Mouse (Mus musculus) forebrain, embryonic 10.5 days (tissue): ENCODE data around the gene Rabepk. TPM values are rescaled to one million over a fixed set of nuclear protein-coding genes. Genes with fewer than 3 reads are reported as not detected.
"Not testable (repeated sequence)": the region's sequence is repeated elsewhere in the genome, so short reads cannot be mapped to it uniquely, and the experiment has no call there.

Experiments used
- DNase-seq: peaks from one replicate; pipeline ENCODE4 v3.0.0-alpha.2; 2017; ENCODE audit warnings: low spot score; ENCODE audit errors: extremely low spot score
- H3K27ac ChIP-seq: fragments of 300-500 bp; sonication (generic); 2 replicates; pipeline ENCODE4 v1.5.1; 2016; ENCODE audit warnings: mild to moderate bottlenecking
- H3K27me3 ChIP-seq: fragments of 300-500 bp; sonication (generic); 2 replicates; pipeline ENCODE4 v1.6.1; 2016; ENCODE audit warnings: mild to moderate bottlenecking; ENCODE audit not compliant: poor library complexity, severe bottlenecking
- H3K36me3 ChIP-seq: fragments of 300-500 bp; sonication (generic); replicated peaks from 2 replicates; pipeline ENCODE4 v1.6.1; 2016; ENCODE audit warnings: mild to moderate bottlenecking, moderate library complexity
- H3K4me1 ChIP-seq: fragments of 300-500 bp; sonication (generic); 2 replicates; pipeline ENCODE4 v1.6.1; 2016
- H3K4me3 ChIP-seq: fragments of 300-500 bp; sonication (generic); 2 replicates; pipeline ENCODE4 v1.5.1; 2016; ENCODE audit warnings: mild to moderate bottlenecking, moderate library complexity
- H3K9me3 ChIP-seq: fragments of 300-500 bp; sonication (generic); 2 replicates; pipeline ENCODE4 v1.6.1; 2016; ENCODE audit warnings: mild to moderate bottlenecking, moderate library complexity
- WGBS: fragments of 180-500 bp; shearing (Covaris S2); methylation state at CpG from one replicate; pipeline ENCODE4 v1.1.7; 2016; 5-methylcytosine and 5-hydroxymethylcytosine counted together
- polyA plus RNA-seq: library from polyadenylated mRNA; unstranded; fragments of >200 nt; fragmentation: Nextera tagmentation; extraction: Ambion mirVana; gene quantifications from 2 replicates; pipeline ENCODE4 v1.2.1, GENCODE M21; 2016

The Rabepk gene
- polyA plus RNA-seq, 1 experiment from 2014 or later: 40.2 TPM

- Histone ChIP-seq H3K4me3 (peak overlapping the region; percentile 72), H3K36me3 (peaks cover 34% of the 10 kb centered on the region), H3K9me3 (no peaks in the 10 kb centered on the region), H3K27me3 (no peaks in the 10 kb centered on the region), H3K4me1 (peaks cover 35% of the 10 kb centered on the region), H3K27ac (peak overlapping the region; percentile 91)
- 5% methylated on average over 39 of the region's 39 CpGs for WGBS
- DNase-seq: peak; percentile 99
Measured at GRCm38 (mm10) chr2:34801516-34802482, 2.1 kb upstream of the Rabepk start.

DNA sequence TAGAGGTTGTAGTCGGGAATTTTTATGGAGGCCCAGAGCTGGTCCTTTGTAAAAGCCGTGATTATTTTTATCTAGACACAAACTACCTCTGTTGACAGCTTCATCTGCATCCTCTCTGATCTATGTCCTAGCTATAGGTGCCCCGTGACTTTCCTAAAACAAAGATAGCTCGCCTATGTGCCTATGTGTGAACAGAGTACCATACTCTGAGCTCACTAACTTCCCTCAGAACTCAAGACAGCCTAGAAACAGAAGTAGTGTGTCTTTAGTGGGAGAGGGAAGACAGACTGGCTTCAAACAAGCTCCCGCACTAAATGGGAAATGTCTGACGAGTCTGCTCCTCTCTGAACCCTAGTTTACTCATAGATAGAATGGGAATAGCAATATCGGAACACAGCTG, 659 bp upstream of the Rabepk start:
- Histone ChIP-seq H3K4me3 (peak overlapping the region; percentile 79), H3K9me3 (no peaks in the 10 kb centered on the region), H3K4me1 (peaks cover 35% of the 10 kb centered on the region), H3K27ac (0 out of 2 replicates have a peak overlapping the region, but pooled peaks have one; percentile 87), H3K36me3 (peaks cover 34% of the 10 kb centered on the region), H3K27me3 (no peaks in the 10 kb centered on the region)
- 79% methylated on average over 7 of the region's 7 CpGs for WGBS
- no peak for DNase-seq

DNA sequence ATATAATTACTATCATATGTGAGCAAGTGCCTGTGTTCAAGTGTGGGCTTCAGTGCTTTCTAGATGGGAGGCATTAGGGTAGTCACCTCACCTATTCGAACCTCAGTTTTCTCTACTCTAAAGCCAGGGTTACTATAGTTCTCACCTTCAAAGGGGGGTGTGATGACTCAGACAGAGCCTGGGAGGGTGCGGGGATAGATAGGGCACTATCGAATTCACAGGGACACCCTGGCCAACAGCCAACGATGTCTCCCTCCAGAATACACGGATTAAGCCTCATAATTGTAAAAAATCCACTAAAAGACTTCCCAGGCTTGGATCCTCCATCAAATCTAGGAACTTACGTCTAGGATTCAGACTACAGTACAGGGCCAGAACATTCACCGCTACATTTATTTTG, 4.3 kb downstream of the Rabepk start:
- H3K27ac ChIP-seq: no peak overlapping the region
- peaks cover 16% of the 10 kb centered on the region for H3K4me1 ChIP-seq
- WGBS: 91% methylated on average over 7 of the region's 7 CpGs
- no peaks in the 10 kb centered on the region for H3K9me3 ChIP-seq
- DNase-seq: no peak
- no peak overlapping the region for H3K4me3 ChIP-seq
- peaks cover 41% of the 10 kb centered on the region for H3K36me3 ChIP-seq
- no peaks in the 10 kb centered on the region for H3K27me3 ChIP-seq

GRCm38 (mm10) chr2:34794511-34794910, 5.2 kb downstream of the Rabepk start:
- H3K9me3 ChIP-seq: no peaks in the 10 kb centered on the region
- peaks cover 49% of the 10 kb centered on the region for H3K36me3 ChIP-seq
- no peak overlapping the region for H3K4me3 ChIP-seq
- H3K27me3 ChIP-seq: no peaks in the 10 kb centered on the region
- H3K27ac ChIP-seq: no peak overlapping the region
- 90% methylated on average over 2 of the region's 2 CpGs for WGBS
- no peak for DNase-seq
- peaks cover 8% of the 10 kb centered on the region for H3K4me1 ChIP-seq

DNA sequence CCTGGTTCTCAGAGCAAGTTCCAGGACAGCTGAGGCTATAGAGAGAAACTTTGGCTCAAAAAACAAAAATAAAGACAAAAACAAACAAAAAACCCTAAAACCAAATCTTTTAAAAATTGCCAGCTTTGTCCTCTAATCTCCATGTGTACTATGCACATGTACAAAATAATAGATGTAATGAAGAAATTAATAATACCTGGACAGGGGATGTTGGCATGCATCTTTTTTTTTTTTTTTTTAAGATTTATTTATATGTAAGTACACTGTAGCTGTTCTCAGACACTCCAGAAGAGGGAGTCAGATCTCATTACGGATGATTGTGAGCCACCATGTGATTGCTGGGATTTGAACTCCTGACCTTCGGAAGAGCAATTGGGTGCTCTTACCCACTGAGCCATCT, 7.2 kb downstream of the Rabepk start:
- not testable (repeated sequence) for H3K4me3 ChIP-seq, H3K27ac ChIP-seq, H3K9me3 ChIP-seq, DNase-seq, H3K4me1 ChIP-seq, H3K27me3 ChIP-seq
- 90% methylated on average over 2 of the region's 2 CpGs for WGBS
- H3K36me3 ChIP-seq: peaks cover 66% of the 10 kb centered on the region

DNA sequence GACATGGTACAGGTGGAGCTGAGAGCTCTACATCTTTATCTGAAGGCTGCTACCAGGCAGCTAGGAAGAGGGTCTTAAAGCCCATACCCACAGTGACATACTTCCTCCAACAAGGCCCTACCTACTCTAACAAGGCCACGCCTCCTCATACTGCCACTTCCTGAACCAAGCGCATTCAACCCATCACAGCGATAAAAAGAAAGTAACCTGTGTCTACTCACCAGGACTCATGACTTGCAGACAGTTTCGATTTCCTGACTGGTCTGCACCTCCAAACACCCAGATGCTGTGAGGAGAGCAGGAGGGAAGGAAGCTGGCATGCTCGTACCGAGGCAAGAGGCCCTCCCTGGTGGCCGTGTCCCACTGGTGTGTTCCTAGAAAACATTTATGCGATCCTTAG, 9.4 kb downstream of the Rabepk start:
- Histone ChIP-seq H3K9me3 (no peaks in the 10 kb centered on the region), H3K4me3 (no peak overlapping the region), H3K4me1 (no peaks in the 10 kb centered on the region), H3K27me3 (no peaks in the 10 kb centered on the region), H3K27ac (no peak overlapping the region), H3K36me3 (peaks cover 68% of the 10 kb centered on the region)
- WGBS: 96% methylated on average over 8 of the region's 8 CpGs
- no peak for DNase-seq

DNA sequence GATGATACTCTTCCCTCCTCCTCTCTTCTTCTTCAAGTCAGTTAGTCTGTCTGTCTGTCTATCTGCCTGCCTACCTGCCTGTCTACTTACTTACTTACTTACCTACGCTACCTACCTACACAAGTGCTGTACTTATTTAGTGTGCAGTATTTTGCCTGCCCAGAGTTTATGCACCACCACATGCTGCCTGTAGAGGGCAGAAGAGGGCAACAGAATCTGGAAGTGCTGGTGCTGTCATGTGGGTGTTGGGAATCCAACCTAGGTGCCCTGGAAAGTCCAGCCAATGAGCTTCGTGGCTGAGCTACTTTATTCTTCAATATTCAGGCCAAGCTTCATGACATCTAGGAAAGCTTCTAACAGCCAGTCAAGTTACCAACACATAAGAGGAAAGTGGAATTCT, 15.6 kb downstream of the Rabepk start:
- DNase-seq: peak; percentile 38
- WGBS: 84% methylated on average over 2 of the region's 2 CpGs
- H3K36me3 ChIP-seq: peaks cover 93% of the 10 kb centered on the region

DNA sequence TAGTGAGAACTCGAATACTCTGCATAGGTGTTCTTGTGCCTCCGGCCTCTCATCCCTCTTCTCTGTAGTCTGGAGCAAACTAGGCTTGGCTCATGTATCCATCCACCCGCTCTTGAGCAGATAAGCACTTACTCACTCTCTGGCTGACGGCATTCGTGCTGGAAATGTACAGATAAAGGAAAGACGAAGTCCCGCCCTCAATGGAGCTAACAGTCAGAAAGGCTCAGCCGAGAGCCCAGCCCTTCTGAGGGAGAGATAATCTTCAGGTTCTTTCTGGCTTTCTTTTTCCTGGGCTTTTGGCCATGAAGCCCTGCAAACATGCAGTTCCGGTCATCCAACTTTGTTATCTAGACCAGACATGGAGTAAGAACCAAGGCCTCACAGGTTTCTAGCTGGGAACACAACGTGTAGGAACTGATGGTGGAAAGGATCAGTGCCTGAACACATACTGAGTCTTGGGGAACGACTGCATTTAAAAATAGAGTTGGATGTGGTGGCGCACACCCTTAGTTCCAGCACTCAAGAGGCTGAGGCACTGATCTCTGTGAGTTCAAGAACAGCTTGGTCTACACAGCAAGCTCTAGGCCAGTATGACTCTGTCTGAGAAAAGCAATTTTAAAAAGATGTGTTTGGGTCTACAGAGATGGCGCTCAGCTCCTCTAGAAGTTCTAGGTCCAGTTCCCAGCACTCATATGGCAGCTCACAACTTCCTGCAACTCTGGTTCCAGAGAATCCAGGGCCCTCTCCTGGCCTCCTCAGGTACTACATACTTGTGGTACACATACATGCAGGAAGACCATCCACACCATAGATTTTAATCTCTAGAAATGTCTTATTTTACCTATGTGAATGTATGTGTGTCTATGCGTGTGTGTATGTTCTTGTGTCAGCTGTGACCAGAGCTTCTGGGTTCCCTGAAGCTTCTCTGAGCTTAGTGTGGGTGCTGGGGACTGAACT, 16.4 kb downstream of the Rabepk start:
- Histone ChIP-seq H3K9me3 (no peaks in the 10 kb centered on the region), H3K36me3 (peaks cover 93% of the 10 kb centered on the region), H3K27ac (no peak overlapping the region), H3K4me3 (no peak overlapping the region), H3K4me1 (no peaks in the 10 kb centered on the region), H3K27me3 (no peaks in the 10 kb centered on the region)
- no peak for DNase-seq
- WGBS: 92% methylated on average over 14 of the region's 14 CpGs

More for the DNA sequence above, 15.6 kb downstream of the Rabepk start:
- Histone ChIP-seq H3K27ac (no peak overlapping the region), H3K9me3 (no peaks in the 10 kb centered on the region), H3K4me1 (no peaks in the 10 kb centered on the region), H3K4me3 (no peak overlapping the region), H3K27me3 (no peaks in the 10 kb centered on the region)

DNA sequence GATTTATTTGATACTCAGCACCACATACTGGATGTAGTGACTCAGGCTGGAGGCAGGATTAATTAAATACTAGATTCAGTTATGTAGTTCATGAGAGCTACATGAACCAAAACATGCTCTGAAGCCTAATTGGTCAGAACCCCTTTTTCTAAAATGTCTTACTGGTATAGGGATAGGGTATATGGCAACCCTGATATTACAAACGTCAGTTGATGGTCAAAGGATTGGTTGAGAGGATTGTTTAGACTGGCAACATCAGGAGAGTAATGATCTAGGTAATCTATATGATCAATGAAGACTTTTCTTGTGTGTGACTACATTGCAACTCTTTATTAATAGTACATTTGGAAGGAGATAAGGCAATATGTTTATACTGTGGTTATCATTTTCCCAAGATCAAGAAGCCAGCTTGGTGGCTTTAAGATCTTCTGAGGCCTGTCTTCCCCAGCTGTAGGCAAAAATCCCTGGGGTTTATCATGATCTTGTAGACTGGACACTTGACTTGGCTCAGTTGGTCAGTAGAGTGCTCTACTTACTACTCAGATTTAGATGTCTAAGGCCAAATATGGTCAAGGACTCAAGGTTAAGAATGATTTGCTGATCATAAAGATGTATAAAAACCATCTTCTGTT, 22.4 kb downstream of the Rabepk start:
- Histone ChIP-seq H3K36me3 (peaks cover 97% of the 10 kb centered on the region), H3K27me3 (no peaks in the 10 kb centered on the region)
- no peak for DNase-seq

GRCm38 (mm10) chr2:34774493-34774892, 25.2 kb downstream of the Rabepk start:
- H3K36me3 ChIP-seq: peaks cover 76% of the 10 kb centered on the region
- 92% methylated on average over 6 of the region's 6 CpGs for WGBS
- DNase-seq: no peak
- no peak overlapping the region for H3K27ac ChIP-seq
- H3K4me3 ChIP-seq: peak overlapping the region; percentile 75
- H3K4me1 ChIP-seq: peaks cover 56% of the 10 kb centered on the region
- H3K27me3 ChIP-seq: no peaks in the 10 kb centered on the region
- no peaks in the 10 kb centered on the region for H3K9me3 ChIP-seq

More for the DNA sequence above, 22.4 kb downstream of the Rabepk start:
- H3K27ac ChIP-seq: no peak overlapping the region
- H3K4me3 ChIP-seq: 0 out of 2 replicates have a peak overlapping the region, but pooled peaks have one; percentile 75
- no peaks in the 10 kb centered on the region for H3K9me3 ChIP-seq
- 78% methylated on average over 1 of the region's 1 CpGs for WGBS
- peaks cover 49% of the 10 kb centered on the region for H3K4me1 ChIP-seq

DNA sequence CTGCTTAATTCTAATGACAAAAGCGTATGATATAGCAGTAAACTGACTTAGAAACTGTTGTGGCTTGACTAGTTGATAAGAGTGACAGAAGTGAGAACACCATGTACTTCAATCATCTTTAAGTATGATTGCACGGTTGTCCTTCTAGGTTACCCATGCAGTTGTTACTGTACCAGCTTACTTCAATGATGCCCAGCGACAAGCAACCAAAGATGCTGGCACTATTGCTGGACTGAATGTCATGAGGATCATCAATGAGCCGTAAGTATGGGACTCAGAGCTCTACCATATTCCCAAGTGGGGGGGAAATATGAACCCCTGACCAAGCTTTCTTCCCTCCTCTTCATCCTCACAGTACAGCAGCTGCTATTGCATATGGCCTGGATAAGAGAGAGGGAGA, 26.0 kb downstream of the Rabepk start:
- WGBS: 93% methylated on average over 4 of the region's 4 CpGs
- peaks cover 74% of the 10 kb centered on the region for H3K36me3 ChIP-seq
- H3K27me3 ChIP-seq: no peaks in the 10 kb centered on the region
- H3K27ac ChIP-seq: no peak overlapping the region
- H3K9me3 ChIP-seq: no peaks in the 10 kb centered on the region
- no peak for DNase-seq
- peak overlapping the region; percentile 75 for H3K4me3 ChIP-seq
- peaks cover 56% of the 10 kb centered on the region for H3K4me1 ChIP-seq
